Mouse (Mus musculus) heart, embryonic 15.5 days (tissue): ENCODE measurements around the gene Cherp. TPM values are rescaled to one million over a fixed set of nuclear protein-coding genes. Genes with fewer than 3 reads are reported as not detected.

ENCODE experiments used
- ATAC-seq: fragments of 200-750 bp; cut with Nextera tagmentation; replicated peaks from 2 replicates; pipeline ENCODE4 v1.8.0; 2017; ENCODE audit warnings: low read depth, moderate TSS enrichment; ENCODE audit not compliant: insufficient number of reproducible peaks, insufficient read depth, low FRiP score
- H3K27ac ChIP-seq: fragments of 300-500 bp; sonication (generic); 2 replicates; pipeline ENCODE4 v1.5.1; 2015; ENCODE audit warnings: mild to moderate bottlenecking, inconsistent platforms
- H3K27me3 ChIP-seq: fragments of 300-500 bp; sonication (generic); 2 replicates; pipeline ENCODE4 v1.6.1; 2015; ENCODE audit warnings: inconsistent platforms
- H3K36me3 ChIP-seq: fragments of 300-500 bp; sonication (generic); 2 replicates; pipeline ENCODE4 v1.6.1; 2015; ENCODE audit warnings: mild to moderate bottlenecking, inconsistent platforms
- H3K4me1 ChIP-seq: fragments of 300-500 bp; sonication (generic); replicated peaks from 2 replicates; pipeline ENCODE4 v1.6.1; 2015; ENCODE audit warnings: inconsistent platforms
- H3K4me2 ChIP-seq: fragments of 300-500 bp; sonication (generic); 2 replicates; pipeline ENCODE4 v1.6.1; 2015; ENCODE audit warnings: inconsistent platforms, mild to moderate bottlenecking, moderate library complexity
- H3K4me3 ChIP-seq: fragments of 300-500 bp; sonication (generic); 2 replicates; pipeline ENCODE4 v1.5.1; 2015; ENCODE audit warnings: mild to moderate bottlenecking, inconsistent platforms
- H3K9ac ChIP-seq: fragments of 300-500 bp; sonication (generic); 2 replicates; pipeline ENCODE4 v1.6.1; 2015; ENCODE audit warnings: mild to moderate bottlenecking, inconsistent platforms
- H3K9me3 ChIP-seq: fragments of 300-500 bp; sonication (generic); replicated peaks from 2 replicates; pipeline ENCODE4 v1.6.1; 2016; ENCODE audit warnings: inconsistent platforms
- WGBS: fragments of 180-500 bp; shearing (Covaris S2); methylation state at CpG from one replicate; pipeline ENCODE4 v1.1.7; 2015; ENCODE audit warnings: mixed read lengths; 5-methylcytosine and 5-hydroxymethylcytosine counted together
- polyA plus RNA-seq: library from polyadenylated mRNA; unstranded; fragments of >200 nt; fragmentation: Nextera tagmentation; extraction: Ambion mirVana; gene quantifications from 2 replicates; pipeline ENCODE4 v1.2.1, GENCODE M21; 2015

Gene Cherp
- polyA plus RNA-seq, 1 experiment from 2014 or later, result 36.1 TPM

- H3K9ac ChIP-seq, result no peak overlapping the region
- H3K27ac ChIP-seq, result no peak overlapping the region
- peaks cover 23% of the 10 kb centered on the region for H3K36me3 ChIP-seq
- no peak overlapping the region for H3K4me3 ChIP-seq
- H3K4me1 ChIP-seq, result peaks cover 55% of the 10 kb centered on the region
- H3K9me3 ChIP-seq, result no peaks in the 10 kb centered on the region
- H3K27me3 ChIP-seq, result no peaks in the 10 kb centered on the region
- 71% methylated on average over 1 of the region's 1 CpGs for WGBS
- H3K4me2 ChIP-seq, result no peak overlapping the region
- no peak for ATAC-seq
Measured at GRCm38 (mm10) chr8:72497911-72498310, 22.9 kb upstream of the Cherp start.

GRCm38 (mm10) chr8:72496217-72496616, 21.2 kb upstream of the Cherp start:
- no peak overlapping the region for H3K27ac ChIP-seq
- 91% methylated on average over 19 of the region's 19 CpGs for WGBS
- peaks cover 23% of the 10 kb centered on the region for H3K36me3 ChIP-seq
- H3K4me1 ChIP-seq, result peaks cover 52% of the 10 kb centered on the region
- H3K4me3 ChIP-seq, result no peak overlapping the region
- no peaks in the 10 kb centered on the region for H3K27me3 ChIP-seq
- no peak overlapping the region for H3K4me2 ChIP-seq
- ATAC-seq, result no peak
- no peak overlapping the region for H3K9ac ChIP-seq
- no peaks in the 10 kb centered on the region for H3K9me3 ChIP-seq

- Histone ChIP-seq H3K4me3 (no peak overlapping the region), H3K9me3 (no peaks in the 10 kb centered on the region), H3K4me2 (no peak overlapping the region), H3K27me3 (no peaks in the 10 kb centered on the region), H3K9ac (no peak overlapping the region), H3K27ac (no peak overlapping the region), H3K4me1 (peaks cover 53% of the 10 kb centered on the region), H3K36me3 (peaks cover 23% of the 10 kb centered on the region)
- WGBS, result 87% methylated on average over 23 of the region's 23 CpGs
- no peak for ATAC-seq
Measured at GRCm38 (mm10) chr8:72495411-72496111, 20.5 kb upstream of the Cherp start.

GRCm38 (mm10) chr8:72493381-72493780, 18.4 kb upstream of the Cherp start:
- Histone ChIP-seq H3K4me2 (peak overlapping the region; percentile 64), H3K36me3 (peaks cover 23% of the 10 kb centered on the region), H3K27ac (peak overlapping the region; percentile 80; the same call in 1 of the 2 replicates), H3K4me1 (peaks cover 37% of the 10 kb centered on the region), H3K9me3 (no peaks in the 10 kb centered on the region), H3K9ac (peak overlapping the region; percentile 52), H3K27me3 (no peaks in the 10 kb centered on the region), H3K4me3 (peak overlapping the region; percentile 81)
- WGBS, result 12% methylated on average over 8 of the region's 8 CpGs
- no peak for ATAC-seq

- Histone ChIP-seq H3K36me3 (peaks cover 23% of the 10 kb centered on the region), H3K9ac (peak overlapping the region; percentile 81), H3K4me1 (peaks cover 32% of the 10 kb centered on the region), H3K9me3 (no peaks in the 10 kb centered on the region), H3K27me3 (no peaks in the 10 kb centered on the region), H3K4me3 (peak overlapping the region; percentile 81), H3K4me2 (peak overlapping the region; percentile 89), H3K27ac (peak overlapping the region; percentile 80)
- ATAC-seq, result peak; percentile 97
- under 1% methylated on average over 56 of the region's 56 CpGs for WGBS
Measured at GRCm38 (mm10) chr8:72492622-72493081, 17.6 kb upstream of the Cherp start.

GRCm38 (mm10) chr8:72491680-72492621, 16.9 kb upstream of the Cherp start, which contains the start of gene Slc35e1:
Gene Slc35e1 (minus strand): TSS chr8:72492614.
- peak; percentile 16; the same call in 1 of the 2 replicates for ATAC-seq
- peaks cover 25% of the 10 kb centered on the region for H3K36me3 ChIP-seq
- WGBS, result under 1% methylated on average over 98 of the region's 98 CpGs

GRCm38 (mm10) chr8:72491017-72491416, 16.0 kb upstream of the Cherp start:
- no peak for ATAC-seq
- WGBS, result 81% methylated on average over 2 of the region's 2 CpGs

More at GRCm38 (mm10) chr8:72491680-72492621, 16.9 kb upstream of the Cherp start, which contains the start of gene Slc35e1:
- H3K27ac ChIP-seq, result peak within 1 kb of the TSS; percentile 80
- H3K9me3 ChIP-seq, result no peaks in the 10 kb centered on the region
- H3K4me2 ChIP-seq, result peak within 1 kb of the TSS; percentile 89
- peak within 1 kb of the TSS; percentile 81 for H3K4me3 ChIP-seq
- H3K4me1 ChIP-seq, result peaks cover 32% of the 10 kb centered on the region
- H3K27me3 ChIP-seq, result no peaks in the 10 kb centered on the region
- peak within 1 kb of the TSS; percentile 81 for H3K9ac ChIP-seq

GRCm38 (mm10) chr8:72487014-72487413, 12.0 kb upstream of the Cherp start:
- no peak overlapping the region for H3K4me3 ChIP-seq
- H3K9me3 ChIP-seq, result no peaks in the 10 kb centered on the region
- peaks cover 32% of the 10 kb centered on the region for H3K36me3 ChIP-seq
- no peak overlapping the region for H3K27ac ChIP-seq
- H3K27me3 ChIP-seq, result no peaks in the 10 kb centered on the region
- ATAC-seq, result no peak
- H3K4me1 ChIP-seq, result peaks cover 22% of the 10 kb centered on the region
- no peak overlapping the region for H3K9ac ChIP-seq
- H3K4me2 ChIP-seq, result no peak overlapping the region

More at GRCm38 (mm10) chr8:72491017-72491416, 16.0 kb upstream of the Cherp start:
- no peak overlapping the region for H3K27ac ChIP-seq
- no peaks in the 10 kb centered on the region for H3K9me3 ChIP-seq
- peaks cover 37% of the 10 kb centered on the region for H3K4me1 ChIP-seq
- peak overlapping the region; percentile 89 for H3K4me2 ChIP-seq
- peaks cover 23% of the 10 kb centered on the region for H3K36me3 ChIP-seq
- H3K9ac ChIP-seq, result no peak overlapping the region
- no peaks in the 10 kb centered on the region for H3K27me3 ChIP-seq
- peak overlapping the region; percentile 81 for H3K4me3 ChIP-seq

- Histone ChIP-seq H3K27ac (peak overlapping the region; percentile 2; the same call in 1 of the 2 replicates), H3K9ac (no peak overlapping the region), H3K4me2 (no peak overlapping the region), H3K4me3 (no peak overlapping the region), H3K4me1 (peaks cover 11% of the 10 kb centered on the region; the same call in 1 of the 2 replicates), H3K36me3 (peaks cover 36% of the 10 kb centered on the region), H3K9me3 (no peaks in the 10 kb centered on the region), H3K27me3 (no peaks in the 10 kb centered on the region)
- WGBS, result 71% methylated on average over 6 of the region's 6 CpGs
- no peak for ATAC-seq
Measured at GRCm38 (mm10) chr8:72485456-72486199, 10.6 kb upstream of the Cherp start.

- H3K36me3 ChIP-seq, result peaks cover 72% of the 10 kb centered on the region
- no peak overlapping the region for H3K27ac ChIP-seq
- no peak for ATAC-seq
- H3K4me3 ChIP-seq, result no peak overlapping the region
- H3K4me1 ChIP-seq, result peaks cover 15% of the 10 kb centered on the region
- no peak overlapping the region for H3K9ac ChIP-seq
- no peaks in the 10 kb centered on the region for H3K9me3 ChIP-seq
- H3K27me3 ChIP-seq, result no peaks in the 10 kb centered on the region
- 94% methylated on average over 7 of the region's 7 CpGs for WGBS
- H3K4me2 ChIP-seq, result no peak overlapping the region
Measured at GRCm38 (mm10) chr8:72470684-72471083, 4.3 kb downstream of the Cherp start.
